Mouse (Mus musculus): Measurements from ENCODE around the gene Nav3. TPM values are rescaled to one million over a fixed set of nuclear protein-coding genes. Genes with fewer than 3 reads are reported as not detected.

Nav3 gene
- polyA plus RNA-seq, 1 experiment from 2014 or later, result 2.4 TPM

DNA sequence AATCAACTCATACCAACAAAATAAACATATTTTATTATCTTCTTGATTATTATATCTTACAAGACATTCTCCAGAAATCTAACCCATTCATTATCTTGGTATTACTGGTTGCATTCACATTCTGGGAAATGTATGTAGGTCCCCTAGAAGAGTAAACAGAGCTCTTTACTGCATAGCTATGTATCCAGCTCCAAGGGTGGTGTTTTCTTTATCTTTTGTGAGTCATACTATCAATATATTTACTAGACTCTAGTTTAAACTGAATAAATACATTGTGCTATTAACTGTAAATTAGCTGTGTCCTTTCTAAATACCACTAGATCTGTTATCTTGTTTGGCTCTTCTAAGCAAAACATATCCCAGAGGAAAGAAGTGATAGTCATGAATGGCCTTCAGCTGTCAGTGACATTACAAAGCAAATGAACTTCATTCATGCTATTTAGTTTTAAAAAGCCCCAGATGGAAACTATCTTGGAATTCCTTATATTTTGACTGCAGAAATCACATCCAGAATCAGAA is 580.6 kb downstream of the Nav3 start:
- no peak for ATAC-seq (ENCODE audit: insufficient read depth, low FRiP score)

DNA sequence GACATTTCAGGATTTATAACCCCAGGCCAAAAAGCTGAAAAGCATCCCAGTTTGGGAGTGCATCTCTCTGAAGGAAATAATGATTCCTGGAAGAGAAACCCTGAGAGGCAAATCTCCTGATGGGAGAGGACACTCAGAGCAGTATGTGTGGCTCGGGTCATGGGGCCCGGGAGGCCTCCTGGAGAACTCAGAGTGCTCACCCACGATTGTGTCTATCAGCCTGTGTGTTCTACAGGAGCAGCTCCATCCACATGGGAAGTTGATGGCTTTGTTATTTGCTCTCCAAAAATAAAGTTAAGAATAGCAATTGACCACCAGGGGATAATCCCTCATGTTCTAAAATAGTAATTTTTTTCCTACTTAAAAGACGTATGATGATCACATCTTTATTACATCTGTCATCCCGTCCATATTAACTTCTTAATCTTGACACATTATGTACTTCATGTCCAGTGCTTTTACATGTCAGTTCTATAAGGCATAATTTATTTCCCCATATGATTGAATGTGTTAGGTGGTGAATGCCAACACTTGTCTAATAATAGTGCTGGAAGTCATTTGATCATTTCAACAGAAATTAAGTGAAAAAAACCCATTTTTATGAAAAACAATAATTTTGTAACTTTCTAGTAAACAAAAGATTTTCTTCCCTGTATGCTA is 581.2 kb downstream of the Nav3 start:
- ATAC-seq (ENCODE audit: insufficient read depth, low FRiP score), result no peak
- H3K9ac ChIP-seq (ENCODE audit: low read length), result no peak overlapping the region
- no peaks in the 10 kb centered on the region for H3K27me3 ChIP-seq (ENCODE audit: control insufficient read depth, insufficient read depth, low read length)
- H3K4me3 ChIP-seq (replicated peaks; ENCODE audit: low read length), result no peak overlapping the region
- WGBS, result 64% methylated on average over 5 of the region's 5 CpGs
- no peaks in the 10 kb centered on the region for H3K9me3 ChIP-seq (replicated peaks; ENCODE audit: control insufficient read depth, low read length)
- no peak overlapping the region for H3K27ac ChIP-seq (ENCODE audit: low read length)
- no peaks in the 10 kb centered on the region for H3K4me1 ChIP-seq (ENCODE audit: control insufficient read depth, insufficient read depth, low read length)
- no peak overlapping the region for H3K4me2 ChIP-seq (ENCODE audit: low read depth, low read length)
- H3K36me3 ChIP-seq (ENCODE audit: control insufficient read depth, insufficient read depth, low read length), result no peaks in the 10 kb centered on the region

More for the DNA sequence above, 580.6 kb downstream of the Nav3 start:
- Histone ChIP-seq H3K27ac (ENCODE audit: low read length) (no peak overlapping the region), H3K4me1 (ENCODE audit: control insufficient read depth, insufficient read depth, low read length) (no peaks in the 10 kb centered on the region), H3K4me2 (ENCODE audit: low read depth, low read length) (no peak overlapping the region), H3K36me3 (ENCODE audit: control insufficient read depth, insufficient read depth, low read length) (no peaks in the 10 kb centered on the region), H3K4me3 (replicated peaks; ENCODE audit: low read length) (no peak overlapping the region), H3K9ac (ENCODE audit: low read length) (no peak overlapping the region), H3K9me3 (replicated peaks; ENCODE audit: control insufficient read depth, low read length) (no peaks in the 10 kb centered on the region), H3K27me3 (ENCODE audit: control insufficient read depth, insufficient read depth, low read length) (no peaks in the 10 kb centered on the region)

DNA sequence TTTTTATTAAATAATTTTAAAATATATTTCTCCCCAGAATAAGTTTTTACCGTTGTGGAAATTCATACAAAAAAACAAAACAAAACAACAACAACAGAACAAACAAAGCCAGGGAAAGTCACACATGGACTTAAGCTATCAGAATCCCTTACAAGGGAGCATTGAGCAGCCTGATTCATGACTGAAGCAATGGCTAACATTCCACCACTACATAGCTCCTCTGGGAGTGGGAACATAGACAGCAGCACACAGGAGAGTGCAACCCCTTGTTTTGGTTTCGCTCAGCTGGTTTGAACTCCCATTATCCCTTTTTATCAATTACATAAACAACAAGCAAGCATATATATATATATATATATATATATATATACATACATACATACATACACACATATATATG is 589.9 kb downstream of the Nav3 start:
- H3K4me2 ChIP-seq (ENCODE audit: low read depth, low read length), result no peak overlapping the region
- no peak overlapping the region for H3K27ac ChIP-seq (ENCODE audit: low read length)
- no peak overlapping the region for H3K4me3 ChIP-seq (replicated peaks; ENCODE audit: low read length)
- no peaks in the 10 kb centered on the region for H3K4me1 ChIP-seq (ENCODE audit: control insufficient read depth, insufficient read depth, low read length)
- ATAC-seq (ENCODE audit: insufficient read depth, low FRiP score), result no peak
- no peaks in the 10 kb centered on the region for H3K27me3 ChIP-seq (ENCODE audit: control insufficient read depth, insufficient read depth, low read length)
- H3K9me3 ChIP-seq (replicated peaks; ENCODE audit: control insufficient read depth, low read length), result no peaks in the 10 kb centered on the region
- H3K9ac ChIP-seq (ENCODE audit: low read length), result no peak overlapping the region
- WGBS, result 79% methylated on average over 2 of the region's 2 CpGs
- no peaks in the 10 kb centered on the region for H3K36me3 ChIP-seq (ENCODE audit: control insufficient read depth, insufficient read depth, low read length)

DNA sequence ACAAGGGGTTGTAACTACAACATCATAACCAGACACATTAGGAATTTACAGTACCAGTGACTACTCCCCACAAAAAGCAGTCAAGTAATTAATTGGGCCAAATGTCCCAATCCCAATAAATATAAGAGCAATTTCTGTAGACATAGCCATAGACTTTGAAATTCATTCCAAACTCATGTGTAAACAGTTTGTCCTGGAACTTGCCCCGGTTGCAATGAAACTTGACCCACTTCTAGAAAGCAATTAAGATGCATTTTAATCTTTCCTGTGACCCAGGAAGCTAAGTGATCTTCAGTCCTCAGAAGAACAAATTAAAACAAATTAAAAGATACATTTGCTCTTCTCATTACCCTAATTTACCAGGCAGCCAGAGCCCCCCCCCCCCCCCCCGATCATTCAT is 590.6 kb downstream of the Nav3 start:
- H3K27me3 ChIP-seq (ENCODE audit: control insufficient read depth, insufficient read depth, low read length), result no peaks in the 10 kb centered on the region
- no peak overlapping the region for H3K27ac ChIP-seq (ENCODE audit: low read length)
- no peak overlapping the region for H3K4me3 ChIP-seq (replicated peaks; ENCODE audit: low read length)
- 18% methylated on average over 1 of the region's 2 CpGs for WGBS
- no peak overlapping the region for H3K4me2 ChIP-seq (ENCODE audit: low read depth, low read length)
- no peaks in the 10 kb centered on the region for H3K4me1 ChIP-seq (ENCODE audit: control insufficient read depth, insufficient read depth, low read length)
- ATAC-seq (ENCODE audit: insufficient read depth, low FRiP score), result no peak
- H3K9me3 ChIP-seq (replicated peaks; ENCODE audit: control insufficient read depth, low read length), result no peaks in the 10 kb centered on the region
- no peak overlapping the region for H3K9ac ChIP-seq (ENCODE audit: low read length)
- H3K36me3 ChIP-seq (ENCODE audit: control insufficient read depth, insufficient read depth, low read length), result no peaks in the 10 kb centered on the region

DNA sequence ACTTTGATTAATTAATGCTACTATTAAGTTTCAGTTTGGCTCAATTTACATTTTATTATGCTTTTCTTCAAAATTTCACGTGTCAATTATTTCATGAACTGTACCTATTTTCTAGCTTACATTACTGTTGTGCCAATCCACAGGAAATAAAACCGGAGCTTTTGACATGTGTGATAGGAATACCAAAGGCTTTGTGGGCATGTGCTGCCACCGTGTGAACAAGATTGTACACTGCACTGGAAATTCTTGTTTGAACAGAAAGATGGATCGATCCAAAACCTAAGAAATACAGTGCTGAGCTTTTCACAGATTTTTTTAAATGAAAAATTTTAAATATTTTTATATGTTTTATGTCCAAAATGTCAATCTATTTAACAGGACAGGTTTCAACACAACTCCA is 591.3 kb downstream of the Nav3 start:
- ATAC-seq (ENCODE audit: insufficient read depth, low FRiP score), result no peak

DNA sequence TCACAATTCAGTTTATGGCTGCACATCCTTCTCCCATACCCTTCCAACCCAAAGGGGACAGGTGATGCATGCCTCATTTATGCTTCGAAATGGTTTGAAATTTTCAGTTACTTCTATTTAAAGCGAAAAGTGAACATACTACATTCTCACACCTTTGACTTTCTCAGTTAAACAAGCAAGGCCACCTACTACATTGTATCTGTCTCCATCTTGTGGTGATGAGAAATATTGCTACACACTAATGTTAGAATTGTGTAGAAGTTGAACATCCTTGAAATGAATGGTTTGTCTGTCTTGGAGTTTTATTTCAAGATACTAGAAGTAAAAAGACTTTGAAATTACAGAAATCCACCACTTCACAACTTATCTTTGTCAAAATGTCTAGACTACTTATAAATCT is 594.7 kb downstream of the Nav3 start:
- no peaks in the 10 kb centered on the region for H3K36me3 ChIP-seq (ENCODE audit: control insufficient read depth, insufficient read depth, low read length)
- WGBS, result 47% methylated on average over 2 of the region's 2 CpGs
- no peak for ATAC-seq (ENCODE audit: insufficient read depth, low FRiP score)
- H3K9ac ChIP-seq (ENCODE audit: low read length), result no peak overlapping the region
- H3K4me2 ChIP-seq (ENCODE audit: low read depth, low read length), result no peak overlapping the region
- no peaks in the 10 kb centered on the region for H3K9me3 ChIP-seq (replicated peaks; ENCODE audit: control insufficient read depth, low read length)
- H3K27ac ChIP-seq (ENCODE audit: low read length), result no peak overlapping the region
- H3K4me1 ChIP-seq (ENCODE audit: control insufficient read depth, insufficient read depth, low read length), result no peaks in the 10 kb centered on the region
- no peak overlapping the region for H3K4me3 ChIP-seq (replicated peaks; ENCODE audit: low read length)
- H3K27me3 ChIP-seq (ENCODE audit: control insufficient read depth, insufficient read depth, low read length), result no peaks in the 10 kb centered on the region

More for the DNA sequence above, 591.3 kb downstream of the Nav3 start:
- Histone ChIP-seq H3K4me2 (ENCODE audit: low read depth, low read length) (no peak overlapping the region), H3K4me3 (replicated peaks; ENCODE audit: low read length) (no peak overlapping the region), H3K27me3 (ENCODE audit: control insufficient read depth, insufficient read depth, low read length) (no peaks in the 10 kb centered on the region), H3K4me1 (ENCODE audit: control insufficient read depth, insufficient read depth, low read length) (no peaks in the 10 kb centered on the region), H3K9ac (ENCODE audit: low read length) (no peak overlapping the region), H3K27ac (ENCODE audit: low read length) (no peak overlapping the region), H3K9me3 (replicated peaks; ENCODE audit: control insufficient read depth, low read length) (no peaks in the 10 kb centered on the region), H3K36me3 (ENCODE audit: control insufficient read depth, insufficient read depth, low read length) (no peaks in the 10 kb centered on the region)
- 15% methylated on average over 4 of the region's 4 CpGs for WGBS

DNA sequence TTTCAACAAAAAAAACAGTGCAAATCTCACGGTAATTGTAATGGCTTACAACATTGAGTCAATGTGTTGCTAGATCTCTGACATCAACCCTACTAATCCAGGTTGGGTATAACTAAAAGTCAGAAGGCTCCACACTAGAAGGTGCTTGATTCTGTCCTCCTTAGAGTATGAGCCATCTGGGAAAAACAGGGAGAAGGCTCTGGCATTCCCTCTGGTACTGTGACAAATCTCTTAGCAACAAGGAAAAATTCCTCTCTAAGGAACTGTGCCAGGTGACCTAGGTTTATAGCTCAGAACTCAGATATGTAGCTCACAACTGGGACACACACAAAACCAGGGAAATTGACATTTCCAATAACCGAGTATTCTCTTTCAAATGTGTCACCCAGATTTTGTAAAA is 597.4 kb downstream of the Nav3 start:
- Histone ChIP-seq H3K9ac (ENCODE audit: low read length) (no peak overlapping the region), H3K4me2 (ENCODE audit: low read depth, low read length) (no peak overlapping the region), H3K27ac (ENCODE audit: low read length) (no peak overlapping the region), H3K9me3 (replicated peaks; ENCODE audit: control insufficient read depth, low read length) (no peaks in the 10 kb centered on the region), H3K27me3 (ENCODE audit: control insufficient read depth, insufficient read depth, low read length) (no peaks in the 10 kb centered on the region), H3K36me3 (ENCODE audit: control insufficient read depth, insufficient read depth, low read length) (no peaks in the 10 kb centered on the region), H3K4me3 (replicated peaks; ENCODE audit: low read length) (no peak overlapping the region), H3K4me1 (ENCODE audit: control insufficient read depth, insufficient read depth, low read length) (no peaks in the 10 kb centered on the region)
- no peak for ATAC-seq (ENCODE audit: insufficient read depth, low FRiP score)
- 79% methylated on average over 2 of the region's 2 CpGs for WGBS

DNA sequence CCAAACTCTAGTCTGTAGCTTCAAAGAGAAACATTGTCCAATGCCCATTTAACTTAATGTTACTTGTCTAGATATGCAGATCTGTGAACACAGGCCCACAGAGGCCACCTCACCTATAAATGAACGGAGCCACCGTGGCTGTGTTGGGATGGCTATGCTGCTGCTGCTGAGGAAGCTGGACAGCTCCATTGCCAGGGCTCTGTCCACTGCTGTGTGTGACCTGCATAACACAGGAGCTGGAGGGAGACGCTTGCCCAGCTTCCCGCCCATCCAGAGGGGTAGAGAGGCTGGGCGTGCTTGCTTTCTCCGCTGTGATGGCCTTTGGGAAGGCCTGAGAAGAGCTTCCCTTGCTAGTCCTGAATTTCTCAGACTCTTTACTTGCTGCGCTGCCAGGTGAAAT is 603.6 kb downstream of the Nav3 start:
- WGBS, result 31% methylated on average over 7 of the region's 7 CpGs
- Histone ChIP-seq H3K36me3 (ENCODE audit: control insufficient read depth, insufficient read depth, low read length) (no peaks in the 10 kb centered on the region), H3K27ac (ENCODE audit: low read length) (no peak overlapping the region), H3K9ac (ENCODE audit: low read length) (no peak overlapping the region), H3K4me2 (ENCODE audit: low read depth, low read length) (no peak overlapping the region), H3K4me3 (replicated peaks; ENCODE audit: low read length) (no peak overlapping the region), H3K27me3 (ENCODE audit: control insufficient read depth, insufficient read depth, low read length) (no peaks in the 10 kb centered on the region), H3K4me1 (ENCODE audit: control insufficient read depth, insufficient read depth, low read length) (no peaks in the 10 kb centered on the region; the same call in 1 of the 2 replicates), H3K9me3 (replicated peaks; ENCODE audit: control insufficient read depth, low read length) (no peaks in the 10 kb centered on the region)
- ATAC-seq (ENCODE audit: insufficient read depth, low FRiP score), result no peak

DNA sequence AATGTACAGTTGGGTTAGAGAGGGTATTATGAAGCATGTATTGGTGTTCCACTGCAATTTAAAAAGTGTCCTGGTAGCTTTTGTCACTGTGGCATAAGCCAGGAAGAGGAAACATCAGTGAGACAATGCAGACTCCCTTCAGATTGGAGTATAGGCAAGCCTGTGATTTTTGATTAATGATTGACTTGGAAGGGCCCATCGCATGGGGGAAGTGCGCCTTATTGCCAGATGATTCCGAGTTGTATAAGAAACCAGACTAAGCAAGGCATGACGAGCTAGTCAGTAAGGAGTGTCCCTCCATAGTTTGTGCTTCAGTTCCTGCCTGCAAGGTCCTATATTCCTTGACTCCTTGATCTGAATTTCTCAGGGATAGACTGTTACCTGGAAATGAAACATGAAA is 608.4 kb downstream of the Nav3 start:
- Histone ChIP-seq H3K4me2 (ENCODE audit: low read depth, low read length) (no peak overlapping the region), H3K4me1 (ENCODE audit: control insufficient read depth, insufficient read depth, low read length) (no peaks in the 10 kb centered on the region; the same call in 1 of the 2 replicates), H3K4me3 (replicated peaks; ENCODE audit: low read length) (no peak overlapping the region), H3K27ac (ENCODE audit: low read length) (no peak overlapping the region), H3K9ac (ENCODE audit: low read length) (no peak overlapping the region), H3K27me3 (ENCODE audit: control insufficient read depth, insufficient read depth, low read length) (no peaks in the 10 kb centered on the region), H3K9me3 (replicated peaks; ENCODE audit: control insufficient read depth, low read length) (no peaks in the 10 kb centered on the region), H3K36me3 (ENCODE audit: control insufficient read depth, insufficient read depth, low read length) (no peaks in the 10 kb centered on the region)
- 54% methylated on average over 4 of the region's 4 CpGs for WGBS
- no peak for ATAC-seq (ENCODE audit: insufficient read depth, low FRiP score)
